Mouse (Mus musculus) midbrain, postnatal 0 days (tissue): Measurements from ENCODE around the gene Zfp324. TPM values are rescaled to one million over a fixed set of nuclear protein-coding genes. Genes with fewer than 3 reads are reported as not detected.
"Not testable (repeated sequence)": the region's sequence is repeated elsewhere in the genome, so short reads cannot be mapped to it uniquely, and the experiment has no call there.

Experiments
- ATAC-seq: fragments of 200-750 bp; cut with Nextera tagmentation; 2 replicates; pipeline ENCODE4 v1.8.0; 2017; ENCODE audit warnings: moderate number of reproducible peaks, mild to moderate bottlenecking, moderate TSS enrichment, moderate library complexity; ENCODE audit not compliant: low FRiP score
- DNase-seq: peaks from one replicate; pipeline ENCODE4 v3.0.0-alpha.2; 2015; ENCODE audit warnings: low spot score
- H3K27ac ChIP-seq: fragments of 300-500 bp; sonication (generic); 2 replicates; pipeline ENCODE4 v1.5.1; 2014; ENCODE audit warnings: low read depth, mild to moderate bottlenecking, low read length, mixed read lengths
- H3K27me3 ChIP-seq: fragments of 300-500 bp; sonication (generic); 2 replicates; pipeline ENCODE4 v1.6.1; 2014; ENCODE audit warnings: low read length, control low read depth, mixed read lengths; ENCODE audit not compliant: insufficient read depth
- H3K36me3 ChIP-seq: fragments of 300-500 bp; sonication (generic); 2 replicates; pipeline ENCODE4 v1.6.1; 2014; ENCODE audit warnings: low read length, control low read depth, mixed read lengths; ENCODE audit not compliant: insufficient read depth
- H3K4me1 ChIP-seq: fragments of 300-500 bp; sonication (generic); 2 replicates; pipeline ENCODE4 v1.6.1; 2014; ENCODE audit warnings: mild to moderate bottlenecking, control low read depth, antibody characterized with exemption, low read length, mixed read lengths; ENCODE audit not compliant: insufficient read depth
- H3K4me2 ChIP-seq: fragments of 300-500 bp; sonication (generic); 2 replicates; pipeline ENCODE4 v1.6.1; 2014; ENCODE audit warnings: low read depth, mild to moderate bottlenecking, low read length, mixed read lengths; ENCODE audit not compliant: poor library complexity, severe bottlenecking
- H3K4me3 ChIP-seq: fragments of 300-500 bp; sonication (generic); 2 replicates; pipeline ENCODE4 v1.5.1; 2014; ENCODE audit warnings: low read depth, mild to moderate bottlenecking, low read length, moderate library complexity
- H3K9ac ChIP-seq: fragments of 300-500 bp; sonication (generic); replicated peaks from 2 replicates; pipeline ENCODE4 v1.6.1; 2014; ENCODE audit warnings: mild to moderate bottlenecking, low read length, moderate library complexity, mixed read lengths; ENCODE audit not compliant: poor library complexity, severe bottlenecking
- H3K9me3 ChIP-seq: fragments of 300-500 bp; sonication (generic); 2 replicates; pipeline ENCODE4 v1.6.1; 2016; ENCODE audit warnings: low read length, control low read depth
- CTCF ChIP-seq: IDR thresholded peaks from 2 replicates; pipeline ENCODE4 v1.5.1; 2016; ENCODE audit warnings: antibody characterized with exemption, mild to moderate bottlenecking
- WGBS: fragments of 180-500 bp; shearing (Covaris S2); extraction: QIAGEN DNeasy Blood & Tissue Kit; methylation state at CpG from one replicate; pipeline ENCODE4 v1.1.7; 2014; 5-methylcytosine and 5-hydroxymethylcytosine counted together
- polyA plus RNA-seq: library from polyadenylated mRNA; unstranded; fragments of >200 nt; fragmentation: Nextera tagmentation; extraction: Ambion mirVana; gene quantifications from 2 replicates; pipeline ENCODE4 v1.2.1, GENCODE M21; 2015
- total RNA-seq: library from RNA; depleted of rRNA; stranded (reverse); fragments of >200 nt; gene quantifications from 2 replicates; pipeline ENCODE4 v1.2.3, GENCODE M21; 2014

Gene Zfp324
- total and polyA plus RNA-seq, 2 experiments from 2014 or later: 7.7 to 31.7 TPM

DNA sequence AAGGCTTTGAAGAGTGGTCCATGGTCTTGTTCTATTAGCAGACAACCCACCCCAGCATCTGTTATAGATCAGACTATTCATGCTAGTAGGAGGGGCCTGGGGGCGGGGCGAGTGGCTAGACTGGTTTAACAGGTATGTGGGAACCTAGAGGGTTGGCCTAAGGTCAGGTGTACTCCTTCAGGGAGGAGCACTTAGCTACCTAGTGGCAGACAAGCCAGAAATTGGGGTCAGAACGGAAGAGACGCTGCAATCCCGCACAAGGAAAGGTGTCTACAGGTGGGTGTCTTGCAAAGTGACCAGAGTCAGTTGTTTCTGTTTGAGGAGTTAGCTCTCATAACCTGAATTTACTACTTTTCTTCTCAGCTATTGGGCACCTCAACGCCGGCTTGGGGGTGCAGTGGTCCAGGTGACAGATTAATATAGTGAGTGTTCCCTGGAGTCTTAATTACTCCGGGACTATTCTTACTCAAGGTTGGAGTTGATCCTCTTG lies 38.4 kb upstream of the Zfp324 start, which contains the start of gene Rnf225:
Rnf225 (plus strand) TSS at position 226 of the 490 bp plus-strand sequence.
- DNase-seq (no peak), ATAC-seq (no peak)
- TF ChIP-seq CTCF: no peak
- Histone ChIP-seq H3K4me3 (peak within 1 kb of the TSS; percentile 25), H3K4me2 (peak within 1 kb of the TSS; percentile 51), H3K9ac (peak within 1 kb of the TSS; percentile 39; the same call in 1 of the 2 replicates), H3K4me1 (peaks cover 8% of the 10 kb centered on the region; the same call in 1 of the 2 replicates), H3K27me3 (0 out of 2 replicates have a peak, but pooled peaks cover 6% of the 10 kb centered on the region), H3K9me3 (no peaks in the 10 kb centered on the region), H3K27ac (no peak within 1 kb of the TSS), H3K36me3 (peaks cover 37% of the 10 kb centered on the region)
- WGBS: 29% methylated on average over 8 of the region's 8 CpGs

DNA sequence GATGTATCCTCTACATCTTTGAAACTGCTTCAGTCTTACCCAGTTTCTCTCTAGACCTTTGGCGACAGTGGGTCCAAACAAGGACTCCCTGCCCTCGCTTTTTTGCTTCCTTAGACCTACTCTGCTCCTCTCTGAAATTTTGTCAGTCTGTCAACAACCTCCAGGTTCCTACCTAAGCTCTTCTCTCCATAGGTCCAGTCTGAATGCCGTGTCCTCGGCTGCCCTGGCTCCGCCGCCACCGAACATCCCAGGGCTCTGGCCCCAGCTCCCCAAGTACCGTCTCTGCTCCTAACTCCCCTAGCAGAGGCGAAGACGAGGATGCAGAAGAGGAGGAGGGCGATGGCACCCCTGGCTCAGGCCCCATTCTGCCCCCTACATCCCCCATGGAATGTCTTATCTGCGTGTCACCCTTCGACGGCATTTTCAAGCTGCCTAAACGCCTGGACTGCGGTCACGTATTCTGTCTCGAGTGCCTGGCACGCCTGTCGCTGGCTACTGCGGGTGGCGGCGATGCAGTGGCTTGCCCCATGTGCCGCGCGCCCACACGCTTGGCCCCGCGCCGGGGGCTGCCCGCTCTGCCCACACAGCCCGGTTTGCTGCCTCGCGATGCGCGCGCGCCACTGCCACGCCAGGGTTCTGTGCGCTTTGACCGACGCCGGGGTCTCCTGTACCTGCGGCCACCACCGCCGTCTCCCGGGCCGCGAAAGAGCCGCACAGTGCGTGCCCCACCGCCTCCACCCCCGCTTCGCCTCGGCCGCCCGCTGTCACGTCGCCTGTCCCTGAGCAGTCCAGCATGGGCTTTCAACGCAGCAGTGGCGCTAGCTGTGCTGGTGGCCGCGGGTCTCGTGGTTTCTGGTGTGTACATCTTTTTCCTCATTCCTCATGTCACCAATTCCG lies 37.7 kb upstream of the Zfp324 start:
- WGBS: 6% methylated on average over 64 of the region's 65 CpGs
- Histone ChIP-seq H3K9me3 (no peaks in the 10 kb centered on the region), H3K4me3 (peak overlapping the region; percentile 25), H3K27ac (no peak overlapping the region), H3K27me3 (0 out of 2 replicates have a peak, but pooled peaks cover 6% of the 10 kb centered on the region), H3K36me3 (peaks cover 37% of the 10 kb centered on the region), H3K4me1 (peaks cover 7% of the 10 kb centered on the region; the same call in 1 of the 2 replicates), H3K9ac (peak overlapping the region; percentile 39; the same call in 1 of the 2 replicates), H3K4me2 (peak overlapping the region; percentile 51)
- peak; percentile 25 for ATAC-seq
- TF ChIP-seq CTCF: no peak
- peak; percentile 34 for DNase-seq

DNA sequence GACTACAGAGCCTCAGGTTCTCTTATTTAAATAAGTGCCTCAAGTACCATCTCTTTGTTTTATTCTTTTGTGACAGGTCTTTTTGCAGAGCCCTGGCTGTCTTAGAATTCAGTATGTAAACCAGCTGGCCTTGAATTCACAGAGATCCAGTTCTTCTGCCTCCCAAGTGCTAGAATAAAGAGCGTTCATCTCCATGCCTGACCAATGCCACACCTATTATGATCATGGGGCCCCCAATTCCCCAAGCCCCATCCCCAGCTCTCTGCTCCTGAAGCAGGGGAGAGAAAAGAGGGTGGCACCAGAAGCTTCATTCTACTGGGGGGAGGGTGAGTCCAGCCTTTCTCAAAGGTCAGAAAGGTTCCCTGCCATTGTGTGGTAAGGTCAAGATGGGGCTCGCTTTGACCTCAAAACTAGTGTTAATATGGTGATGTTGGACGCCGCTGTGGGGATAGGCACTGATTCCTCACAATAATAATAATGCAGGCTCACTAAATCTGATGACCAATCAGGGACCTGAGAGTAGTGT lies 32.0 kb upstream of the Zfp324 start:
- ATAC-seq (no peak), DNase-seq (no peak)
- H3K36me3 ChIP-seq: 0 out of 2 replicates have a peak, but pooled peaks cover 2% of the 10 kb centered on the region
- H3K4me2 ChIP-seq: no peak overlapping the region
- WGBS: 58% methylated on average over 4 of the region's 4 CpGs
- TF ChIP-seq CTCF: no peak
- H3K27me3 ChIP-seq: no peaks in the 10 kb centered on the region
- H3K27ac ChIP-seq: no peak overlapping the region
- H3K4me3 ChIP-seq: no peak overlapping the region
- no peaks in the 10 kb centered on the region for H3K4me1 ChIP-seq
- H3K9ac ChIP-seq: no peak overlapping the region
- no peaks in the 10 kb centered on the region for H3K9me3 ChIP-seq

DNA sequence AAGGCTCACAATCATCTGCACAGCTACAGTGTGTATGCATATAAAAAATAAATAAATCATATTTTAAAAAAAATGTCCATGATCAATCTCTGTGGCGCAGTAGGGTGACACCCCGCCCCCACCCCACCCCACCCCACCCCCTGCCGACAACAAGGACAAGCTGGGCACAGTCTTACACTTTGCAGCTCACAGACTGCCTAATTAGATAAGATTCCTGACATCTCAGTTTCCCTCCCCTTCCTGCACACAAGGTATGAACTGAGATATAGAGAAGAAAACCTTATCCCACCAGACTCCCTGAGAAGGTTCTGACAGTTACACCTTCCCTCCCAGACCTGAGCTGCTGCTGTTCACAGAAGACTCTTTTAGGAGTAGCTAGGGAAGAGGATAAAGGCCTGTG lies 30.8 kb upstream of the Zfp324 start:
- Histone ChIP-seq H3K27me3 (no peaks in the 10 kb centered on the region), H3K9me3 (no peaks in the 10 kb centered on the region), H3K4me2 (no peak overlapping the region), H3K36me3 (no peaks in the 10 kb centered on the region), H3K27ac (no peak overlapping the region), H3K4me1 (no peaks in the 10 kb centered on the region), H3K9ac (no peak overlapping the region), H3K4me3 (no peak overlapping the region)
- no peak for ATAC-seq
- 88% methylated on average over 3 of the region's 3 CpGs for WGBS
- no peak for DNase-seq
- no peak for TF ChIP-seq CTCF

DNA sequence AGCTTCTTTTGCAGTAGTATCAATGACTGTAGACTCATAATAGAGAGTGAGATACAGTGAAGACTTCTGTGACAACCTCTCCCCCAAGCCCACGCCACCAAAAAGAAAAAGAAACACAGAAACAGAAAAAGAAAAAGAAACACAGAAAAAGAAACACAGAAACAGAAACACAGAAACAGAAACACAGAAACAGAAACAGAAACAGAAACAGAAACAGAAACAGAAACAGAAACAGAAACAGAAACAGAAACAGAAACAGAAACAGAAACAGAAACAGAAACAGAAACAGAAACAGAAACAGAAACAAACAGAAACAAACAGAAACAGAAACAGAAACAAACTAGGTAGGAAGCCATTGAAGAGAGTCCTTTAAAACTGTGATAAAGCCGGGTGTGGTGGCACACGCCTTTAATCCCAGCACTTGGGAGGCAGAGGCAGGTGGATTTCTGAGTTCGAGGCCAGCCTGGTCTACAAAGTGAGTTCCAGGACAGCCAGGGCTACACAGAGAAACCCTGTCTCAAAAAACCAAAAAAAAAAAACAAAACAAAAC lies 28.3 kb upstream of the Zfp324 start:
- not testable (repeated sequence) for DNase-seq, H3K27ac ChIP-seq, H3K9me3 ChIP-seq, H3K9ac ChIP-seq, H3K4me2 ChIP-seq, H3K36me3 ChIP-seq, ATAC-seq, H3K4me1 ChIP-seq, H3K4me3 ChIP-seq, H3K27me3 ChIP-seq
- 86% methylated on average over 4 of the region's 4 CpGs for WGBS
